Mouse (Mus musculus) lung, embryonic 14.5 days (tissue): ENCODE results near the gene Asb1. TPM values are rescaled to one million over a fixed set of nuclear protein-coding genes. Genes with fewer than 3 reads are reported as not detected.
A peak's percentile ranks its signal among the peaks of the same experiment; 100 is the strongest.

Experiments used
- ATAC-seq: fragments of 200-750 bp; cut with Nextera tagmentation; 2 replicates; pipeline ENCODE4 v1.8.0; 2017; ENCODE audit warnings: mild to moderate bottlenecking, moderate TSS enrichment, moderate library complexity; ENCODE audit not compliant: insufficient read depth
- DNase-seq: peaks from one replicate; pipeline ENCODE4 v3.0.0-alpha.2; 2015
- H3K27ac ChIP-seq: fragments of 300-500 bp; sonication (generic); 2 replicates; pipeline ENCODE4 v1.5.1; 2014; ENCODE audit warnings: low read depth, mild to moderate bottlenecking, moderate library complexity
- H3K27me3 ChIP-seq: fragments of 300-500 bp; sonication (generic); 2 replicates; pipeline ENCODE4 v1.6.1; 2014; ENCODE audit warnings: low read length, control low read depth; ENCODE audit not compliant: insufficient read depth
- H3K36me3 ChIP-seq: fragments of 300-500 bp; sonication (generic); 2 replicates; pipeline ENCODE4 v1.6.1; 2014; ENCODE audit warnings: control low read depth; ENCODE audit not compliant: insufficient read depth
- H3K4me1 ChIP-seq: fragments of 300-500 bp; sonication (generic); 2 replicates; pipeline ENCODE4 v1.6.1; 2014; ENCODE audit warnings: antibody characterized with exemption, control low read depth; ENCODE audit not compliant: insufficient read depth
- H3K4me2 ChIP-seq: fragments of 300-500 bp; sonication (generic); 2 replicates; pipeline ENCODE4 v1.6.1; 2014; ENCODE audit warnings: mild to moderate bottlenecking
- H3K4me3 ChIP-seq: fragments of 300-500 bp; sonication (generic); 2 replicates; pipeline ENCODE4 v1.5.1; 2014; ENCODE audit warnings: low read depth, low read length
- H3K9ac ChIP-seq: fragments of 300-500 bp; sonication (generic); 2 replicates; pipeline ENCODE4 v1.6.1; 2014
- H3K9me3 ChIP-seq: fragments of 300-500 bp; sonication (generic); 2 replicates; pipeline ENCODE4 v1.6.1; 2016; ENCODE audit warnings: low read depth, low read length, control low read depth
- CTCF ChIP-seq: IDR thresholded peaks from 2 replicates; pipeline ENCODE4 v1.5.1; 2016; ENCODE audit warnings: antibody characterized with exemption, low read depth
- WGBS: fragments of 180-500 bp; shearing (Covaris S2); extraction: QIAGEN DNeasy Blood & Tissue Kit; methylation state at CpG from one replicate; pipeline ENCODE4 v1.1.7; 2014; 5-methylcytosine and 5-hydroxymethylcytosine counted together
- polyA plus RNA-seq: library from polyadenylated mRNA; unstranded; fragments of >200 nt; fragmentation: Nextera tagmentation; extraction: Ambion mirVana; gene quantifications from 2 replicates; pipeline ENCODE4 v1.2.1, GENCODE M21; 2014

The Asb1 gene
- polyA plus RNA-seq, 1 experiment from 2014 or later = 8.0 TPM

- peaks cover 33% of the 10 kb centered on the region for H3K36me3 ChIP-seq
- no peak overlapping the region for H3K4me2 ChIP-seq
- 70% methylated on average over 11 of the region's 11 CpGs for WGBS
- peak; percentile 34; the same call in 1 of the 2 replicates for TF ChIP-seq CTCF
- H3K27ac ChIP-seq = no peak overlapping the region
- no peaks in the 10 kb centered on the region for H3K4me1 ChIP-seq
- H3K9ac ChIP-seq = no peak overlapping the region
- DNase-seq (no peak), ATAC-seq (no peak)
- H3K9me3 ChIP-seq = no peaks in the 10 kb centered on the region
- no peaks in the 10 kb centered on the region for H3K27me3 ChIP-seq
- H3K4me3 ChIP-seq = no peak overlapping the region
These were observed 25.4 kb upstream of the Asb1 start for GRCm38 (mm10) chr1:91514916-91515315.

- WGBS = 78% methylated on average over 6 of the region's 6 CpGs
- DNase-seq = no peak
These were observed 24.7 kb upstream of the Asb1 start for GRCm38 (mm10) chr1:91515642-91516041.

GRCm38 (mm10) chr1:91523759-91524158, 16.6 kb upstream of the Asb1 start:
- Histone ChIP-seq H3K4me2 (no peak overlapping the region), H3K9me3 (no peaks in the 10 kb centered on the region), H3K9ac (no peak overlapping the region), H3K27ac (no peak overlapping the region), H3K36me3 (peaks cover 55% of the 10 kb centered on the region), H3K27me3 (no peaks in the 10 kb centered on the region), H3K4me3 (no peak overlapping the region), H3K4me1 (no peaks in the 10 kb centered on the region)
- DNase-seq = peak; percentile 88
- WGBS = 13% methylated on average over 10 of the region's 10 CpGs
- TF ChIP-seq CTCF = peak; percentile 93
- peak; percentile 68; the same call in 1 of the 2 replicates for ATAC-seq

More at GRCm38 (mm10) chr1:91515642-91516041, 24.7 kb upstream of the Asb1 start:
- no peak overlapping the region for H3K9ac ChIP-seq
- no peak overlapping the region for H3K4me3 ChIP-seq
- TF ChIP-seq CTCF = no peak
- H3K27me3 ChIP-seq = no peaks in the 10 kb centered on the region
- no peak for ATAC-seq
- H3K9me3 ChIP-seq = no peaks in the 10 kb centered on the region
- no peak overlapping the region for H3K4me2 ChIP-seq
- peaks cover 33% of the 10 kb centered on the region for H3K36me3 ChIP-seq
- H3K27ac ChIP-seq = no peak overlapping the region
- H3K4me1 ChIP-seq = no peaks in the 10 kb centered on the region

- no peaks in the 10 kb centered on the region for H3K27me3 ChIP-seq
- H3K4me2 ChIP-seq = no peak overlapping the region
- ATAC-seq = no peak
These were observed 14.5 kb upstream of the Asb1 start for GRCm38 (mm10) chr1:91525838-91526237.

GRCm38 (mm10) chr1:91530166-91530565, 10.2 kb upstream of the Asb1 start:
- 90% methylated on average over 9 of the region's 9 CpGs for WGBS
- no peak overlapping the region for H3K4me2 ChIP-seq
- ATAC-seq (no peak), DNase-seq (no peak)
- H3K36me3 ChIP-seq = peaks cover 22% of the 10 kb centered on the region
- no peak overlapping the region for H3K27ac ChIP-seq
- H3K9ac ChIP-seq = no peak overlapping the region
- H3K4me3 ChIP-seq = no peak overlapping the region
- TF ChIP-seq CTCF = no peak
- H3K27me3 ChIP-seq = no peaks in the 10 kb centered on the region
- no peaks in the 10 kb centered on the region for H3K4me1 ChIP-seq
- no peaks in the 10 kb centered on the region for H3K9me3 ChIP-seq

More at GRCm38 (mm10) chr1:91525838-91526237, 14.5 kb upstream of the Asb1 start:
- TF ChIP-seq CTCF = no peak
- whole genome bisulfite sequencing = 87% methylated on average over 14 of the region's 14 CpGs
- H3K9me3 ChIP-seq = no peaks in the 10 kb centered on the region
- H3K36me3 ChIP-seq = peaks cover 47% of the 10 kb centered on the region
- no peak overlapping the region for H3K4me3 ChIP-seq
- no peak for DNase-seq
- no peak overlapping the region for H3K9ac ChIP-seq
- no peak overlapping the region for H3K27ac ChIP-seq
- no peaks in the 10 kb centered on the region for H3K4me1 ChIP-seq

GRCm38 (mm10) chr1:91532243-91532642, 8.1 kb upstream of the Asb1 start:
- DNase-seq (no peak), ATAC-seq (no peak)
- no peak overlapping the region for H3K4me3 ChIP-seq
- no peak overlapping the region for H3K4me2 ChIP-seq
- no peak for TF ChIP-seq CTCF
- 83% methylated on average over 4 of the region's 4 CpGs for WGBS
- no peak overlapping the region for H3K27ac ChIP-seq
- no peaks in the 10 kb centered on the region for H3K4me1 ChIP-seq
- 0 out of 2 replicates have a peak overlapping the region, but pooled peaks have one; percentile 3 for H3K9ac ChIP-seq
- H3K36me3 ChIP-seq = peaks cover 13% of the 10 kb centered on the region
- H3K27me3 ChIP-seq = no peaks in the 10 kb centered on the region
- no peaks in the 10 kb centered on the region for H3K9me3 ChIP-seq

GRCm38 (mm10) chr1:91532892-91533291, 7.5 kb upstream of the Asb1 start:
- DNase-seq = no peak
- Histone ChIP-seq H3K9ac (no peak overlapping the region), H3K9me3 (no peaks in the 10 kb centered on the region), H3K4me3 (no peak overlapping the region), H3K27me3 (no peaks in the 10 kb centered on the region), H3K4me2 (no peak overlapping the region), H3K4me1 (no peaks in the 10 kb centered on the region), H3K36me3 (peaks cover 6% of the 10 kb centered on the region), H3K27ac (no peak overlapping the region)
- no peak for TF ChIP-seq CTCF
- 84% methylated on average over 5 of the region's 5 CpGs for WGBS
- no peak for ATAC-seq
